Mouse (Mus musculus) thymus, adult 2 months (tissue): ENCODE data around the gene Ercc8. TPM values are rescaled to one million over a fixed set of nuclear protein-coding genes. Genes with fewer than 3 reads are reported as not detected.

Source experiments
- DNase-seq: peaks from one replicate; pipeline ENCODE4 v3.0.0; 2021
- H3K27ac ChIP-seq: fragments of 200-500 bp; 2 replicates; pipeline ENCODE4 v1.5.1; 2012; ENCODE audit warnings: low read length, control low read depth; ENCODE audit not compliant: control insufficient read depth, insufficient read depth
- H3K27me3 ChIP-seq: fragments of 200-500 bp; 2 replicates; pipeline ENCODE4 v1.6.1; 2012; ENCODE audit warnings: mild to moderate bottlenecking, low read length, moderate library complexity, mixed read lengths; ENCODE audit not compliant: control insufficient read depth, insufficient read depth
- H3K36me3 ChIP-seq: fragments of 200-500 bp; 2 replicates; pipeline ENCODE4 v1.6.1; 2012; ENCODE audit warnings: mild to moderate bottlenecking, low read length, moderate library complexity; ENCODE audit not compliant: control insufficient read depth, insufficient read depth
- H3K4me1 ChIP-seq: fragments of 200-500 bp; replicated peaks from 2 replicates; pipeline ENCODE4 v1.6.1; 2012; ENCODE audit warnings: low read length; ENCODE audit not compliant: control insufficient read depth, insufficient read depth
- H3K4me3 ChIP-seq: fragments of 200-500 bp; 2 replicates; pipeline ENCODE4 v1.5.1; 2012; ENCODE audit warnings: mild to moderate bottlenecking, low read length, control low read depth, moderate library complexity; ENCODE audit not compliant: control insufficient read depth, insufficient read depth
- CTCF ChIP-seq: fragments of 200-500 bp; IDR thresholded peaks from 2 replicates; pipeline ENCODE4 v1.5.1; 2012; ENCODE audit warnings: mild to moderate bottlenecking, control low read depth, low read length, moderate library complexity, borderline replicate concordance; ENCODE audit not compliant: control insufficient read depth, poor library complexity, insufficient read depth; ENCODE audit errors: extremely low read depth
- POLR2A ChIP-seq: fragments of 200-500 bp; IDR thresholded peaks from 2 replicates; pipeline ENCODE4 v1.6.1; 2012; ENCODE audit warnings: mild to moderate bottlenecking, low read length, control low read depth, moderate library complexity; ENCODE audit not compliant: control insufficient read depth, poor library complexity, insufficient read depth; ENCODE audit errors: extremely low read depth
- WGBS: fragments of 180-500 bp; shearing (Covaris S2); methylation state at CpG from one replicate; pipeline ENCODE4 v1.1.7; 2018; 5-methylcytosine and 5-hydroxymethylcytosine counted together
- polyA plus RNA-seq: library from polyadenylated mRNA; depleted of rRNA; stranded (reverse); fragments of >200 nt; gene quantifications from 2 replicates; pipeline ENCODE4 v1.2.3, GENCODE M21; 2012; rRNA removed

Gene Ercc8
- 15.3 and 17.4 TPM in 2 replicates for polyA plus RNA-seq

- under 1% methylated on average over 47 of the region's 47 CpGs for WGBS
- Histone ChIP-seq H3K36me3 (no peaks in the 10 kb centered on the region), H3K4me3 (peak within 1 kb of the TSS; percentile 94), H3K4me1 (peaks cover 6% of the 10 kb centered on the region), H3K27ac (no peak within 1 kb of the TSS), H3K27me3 (no peaks in the 10 kb centered on the region)
- TF ChIP-seq POLR2A = peak; percentile 56; the same call in 1 of the 2 replicates
- TF ChIP-seq CTCF = 0 out of 2 replicates have a peak, but pooled peaks have one; percentile 12
- DNase-seq = peak; percentile 95
These were observed at the start of gene Ercc8, which contains the start of gene Ndufaf2 for GRCm38 (mm10) chr13:108158465-108159240. TSS of gene Ercc8 (plus strand) at chr13:108158731. TSS of gene Ndufaf2 (minus strand) at chr13:108158623.

GRCm38 (mm10) chr13:108110929-108111328 is 47.6 kb upstream of the Ercc8 start:
- Histone ChIP-seq H3K36me3 (no peaks in the 10 kb centered on the region), H3K27ac (no peak overlapping the region), H3K4me1 (no peaks in the 10 kb centered on the region), H3K4me3 (no peak overlapping the region), H3K27me3 (no peaks in the 10 kb centered on the region)
- TF ChIP-seq POLR2A (no peak), CTCF (no peak)
- no peak for DNase-seq
- 96% methylated on average over 6 of the region's 6 CpGs for WGBS

- Histone ChIP-seq H3K27me3 (no peaks in the 10 kb centered on the region), H3K27ac (no peak overlapping the region), H3K4me1 (no peaks in the 10 kb centered on the region), H3K36me3 (no peaks in the 10 kb centered on the region), H3K4me3 (no peak overlapping the region)
- TF ChIP-seq POLR2A (no peak), CTCF (no peak)
- over 99% methylated on average over 5 of the region's 5 CpGs for WGBS
- no peak for DNase-seq
These were observed 45.0 kb upstream of the Ercc8 start for GRCm38 (mm10) chr13:108113536-108113935.

- H3K27me3 ChIP-seq = no peaks in the 10 kb centered on the region
- no peak overlapping the region for H3K27ac ChIP-seq
- no peaks in the 10 kb centered on the region for H3K4me1 ChIP-seq
- no peaks in the 10 kb centered on the region for H3K36me3 ChIP-seq
- H3K4me3 ChIP-seq = no peak overlapping the region
- TF ChIP-seq POLR2A = no peak
- no peak for TF ChIP-seq CTCF
- DNase-seq = no peak
- WGBS = 82% methylated on average over 3 of the region's 3 CpGs
These were observed 44.3 kb upstream of the Ercc8 start for GRCm38 (mm10) chr13:108114257-108114656.

GRCm38 (mm10) chr13:108117654-108118053 is 40.9 kb upstream of the Ercc8 start:
- no peaks in the 10 kb centered on the region for H3K36me3 ChIP-seq
- H3K4me1 ChIP-seq = no peaks in the 10 kb centered on the region
- no peak overlapping the region for H3K27ac ChIP-seq
- H3K4me3 ChIP-seq = no peak overlapping the region
- no peaks in the 10 kb centered on the region for H3K27me3 ChIP-seq
- TF ChIP-seq CTCF (no peak), POLR2A (no peak)
- DNase-seq = no peak

- Histone ChIP-seq H3K36me3 (no peaks in the 10 kb centered on the region), H3K27ac (no peak overlapping the region), H3K4me3 (no peak overlapping the region), H3K4me1 (no peaks in the 10 kb centered on the region), H3K27me3 (no peaks in the 10 kb centered on the region)
- WGBS = 100% methylated on average over 1 of the region's 1 CpGs
- no peak for DNase-seq
- no peak for TF ChIP-seq CTCF
- TF ChIP-seq POLR2A = no peak
These were observed 40.3 kb upstream of the Ercc8 start for GRCm38 (mm10) chr13:108118188-108118587.
